Mouse (Mus musculus) CD4-positive naive resting alpha-beta T cell, adult 76 days (primary cell): Measurements from ENCODE around the gene Ugt2b34. TPM values are rescaled to one million over a fixed set of nuclear protein-coding genes. Genes with fewer than 3 reads are reported as not detected.

Experiments
- total RNA-seq: library from RNA; stranded (reverse); gene quantifications from one replicate; pipeline ENCODE4 v1.2.4, GENCODE M21; 2023

Ugt2b34 gene
- total RNA-seq: not detected

DNA sequence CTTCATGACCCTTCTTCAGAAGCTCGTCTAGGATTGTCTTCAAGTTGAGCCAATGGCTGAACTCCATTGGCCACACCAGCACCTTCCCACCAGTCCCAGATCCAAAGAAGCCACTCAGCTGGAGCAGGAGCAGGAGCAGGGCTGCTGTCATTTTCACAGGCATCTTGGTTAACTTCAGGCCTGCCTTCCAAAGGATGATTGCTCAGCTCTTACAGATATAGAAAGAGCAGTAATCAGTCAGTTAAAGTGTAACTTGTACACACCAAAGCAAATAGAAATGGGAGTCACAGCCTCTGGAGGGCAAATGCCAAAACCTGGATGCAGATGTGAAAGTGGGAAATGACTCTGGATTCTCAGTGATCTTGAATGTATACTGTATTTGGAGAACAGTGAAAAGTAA lies at the start of gene Ugt2b34:
Ugt2b34 (minus strand) TSS at position 180 of the 400 bp plus-strand sequence.

DNA sequence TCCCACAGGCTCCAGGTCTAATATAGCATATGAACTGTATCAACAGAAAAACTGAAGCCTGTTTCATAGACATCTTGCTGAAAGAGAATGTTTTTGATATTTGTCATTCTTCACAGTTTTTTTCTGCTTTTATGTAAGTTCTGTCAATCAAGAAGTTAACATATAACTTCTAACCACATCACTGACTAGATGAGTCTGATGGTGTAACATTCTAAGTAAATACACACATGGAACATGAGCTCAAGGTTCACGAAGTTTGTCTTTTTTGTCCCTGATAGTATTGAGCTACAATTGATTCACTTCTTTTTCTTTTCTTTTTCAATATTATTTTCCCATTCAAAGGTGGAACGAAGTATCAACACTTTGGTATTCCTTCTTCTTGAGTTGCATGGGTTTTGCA lies 19.7 kb upstream of the Ugt2b34 start, which contains the start of gene Ugt2b1:
Ugt2b1 (minus strand) TSS at position 105 of the 400 bp plus-strand sequence.

Other genes starting within 250 kb of the Ugt2b34 start
- not detected for gene Tmprss11b, start 230.6 kb downstream of the Ugt2b34 start, total RNA-seq
- not detected for gene Tmprss11e, start 161.1 kb downstream of the Ugt2b34 start, total RNA-seq
- gene Ythdc1, start 102.7 kb downstream of the Ugt2b34 start, total RNA-seq: 357 TPM
- not detected for gene Ugt2b1, start 19.6 kb upstream of the Ugt2b34 start, total RNA-seq
- gene Ugt2b35, start 93.9 kb upstream of the Ugt2b34 start, total RNA-seq: not detected
- gene Ugt2b36, start 185.6 kb upstream of the Ugt2b34 start, total RNA-seq: not detected
- gene Ugt2b5, start 233.4 kb upstream of the Ugt2b34 start, total RNA-seq: not detected